Mouse (Mus musculus) embryonic facial prominence, embryonic 13.5 days (tissue): Measurements from ENCODE around the gene Wfdc15b. TPM values are rescaled to one million over a fixed set of nuclear protein-coding genes. Genes with fewer than 3 reads are reported as not detected.
A peak's percentile ranks its signal among the peaks of the same experiment; 100 is the strongest.

Experiments used
- ATAC-seq: fragments of 200-750 bp; cut with Nextera tagmentation; 2 replicates; pipeline ENCODE4 v1.8.0; 2017; ENCODE audit warnings: low read depth; ENCODE audit not compliant: insufficient number of reproducible peaks, insufficient read depth, low FRiP score, low TSS enrichment
- H3K27ac ChIP-seq: fragments of 300-500 bp; sonication (generic); 2 replicates; pipeline ENCODE4 v1.5.1; 2015; ENCODE audit warnings: moderate library complexity, mild to moderate bottlenecking, inconsistent platforms
- H3K27me3 ChIP-seq: fragments of 300-500 bp; sonication (generic); 2 replicates; pipeline ENCODE4 v1.6.1; 2015; ENCODE audit warnings: mild to moderate bottlenecking, inconsistent platforms
- H3K36me3 ChIP-seq: fragments of 300-500 bp; sonication (generic); 2 replicates; pipeline ENCODE4 v1.6.1; 2015; ENCODE audit warnings: mild to moderate bottlenecking, inconsistent platforms
- H3K4me1 ChIP-seq: fragments of 300-500 bp; sonication (generic); 2 replicates; pipeline ENCODE4 v1.6.1; 2015; ENCODE audit warnings: inconsistent platforms
- H3K4me2 ChIP-seq: fragments of 300-500 bp; sonication (generic); 2 replicates; pipeline ENCODE4 v1.6.1; 2015; ENCODE audit warnings: moderate library complexity, mild to moderate bottlenecking, inconsistent platforms
- H3K4me3 ChIP-seq: fragments of 300-500 bp; sonication (generic); 2 replicates; pipeline ENCODE4 v1.5.1; 2015; ENCODE audit warnings: mild to moderate bottlenecking, inconsistent platforms
- H3K9ac ChIP-seq: fragments of 300-500 bp; sonication (generic); 2 replicates; pipeline ENCODE4 v1.6.1; 2015; ENCODE audit warnings: mild to moderate bottlenecking, inconsistent platforms
- H3K9me3 ChIP-seq: fragments of 300-500 bp; sonication (generic); 2 replicates; pipeline ENCODE4 v1.6.1; 2016; ENCODE audit warnings: inconsistent platforms
- WGBS: fragments of 180-500 bp; shearing (Covaris S2); methylation state at CpG from one replicate; pipeline ENCODE4 v1.1.7; 2015; ENCODE audit warnings: mixed read lengths; 5-methylcytosine and 5-hydroxymethylcytosine counted together
- polyA plus RNA-seq: library from polyadenylated mRNA; unstranded; fragments of >200 nt; fragmentation: Nextera tagmentation; extraction: Ambion mirVana; gene quantifications from 2 replicates; pipeline ENCODE4 v1.2.1, GENCODE M21; 2015

Gene Wfdc15b
- polyA plus RNA-seq, 1 experiment from 2014 or later = not detected

DNA sequence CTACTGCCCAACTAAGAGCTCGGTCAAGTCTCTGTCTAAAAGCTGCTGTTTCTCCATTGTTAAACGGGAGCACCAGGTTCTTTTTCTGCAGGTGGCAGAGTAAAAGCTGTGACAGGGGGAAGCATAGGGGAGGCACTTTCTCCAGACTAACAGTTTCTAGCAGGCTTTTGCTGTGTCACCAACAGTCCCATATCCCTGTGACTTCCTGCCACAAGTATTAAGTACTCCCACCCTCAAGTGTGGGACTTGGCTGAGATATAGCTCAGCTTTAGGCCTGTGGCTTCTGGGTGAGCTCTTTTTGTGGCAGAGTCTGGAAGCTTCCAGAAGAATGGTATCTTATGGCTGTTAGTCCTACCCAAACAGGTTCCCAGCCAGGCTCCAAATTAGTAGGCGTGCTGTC is 45.6 kb downstream of the Wfdc15b start:
- Histone ChIP-seq H3K4me1 (peaks cover 12% of the 10 kb centered on the region), H3K36me3 (no peaks in the 10 kb centered on the region), H3K27ac (no peak overlapping the region), H3K4me2 (no peak overlapping the region), H3K4me3 (no peak overlapping the region), H3K27me3 (peaks cover 44% of the 10 kb centered on the region), H3K9ac (no peak overlapping the region), H3K9me3 (no peaks in the 10 kb centered on the region)
- no peak for ATAC-seq
- WGBS = 76% methylated on average over 3 of the region's 3 CpGs

DNA sequence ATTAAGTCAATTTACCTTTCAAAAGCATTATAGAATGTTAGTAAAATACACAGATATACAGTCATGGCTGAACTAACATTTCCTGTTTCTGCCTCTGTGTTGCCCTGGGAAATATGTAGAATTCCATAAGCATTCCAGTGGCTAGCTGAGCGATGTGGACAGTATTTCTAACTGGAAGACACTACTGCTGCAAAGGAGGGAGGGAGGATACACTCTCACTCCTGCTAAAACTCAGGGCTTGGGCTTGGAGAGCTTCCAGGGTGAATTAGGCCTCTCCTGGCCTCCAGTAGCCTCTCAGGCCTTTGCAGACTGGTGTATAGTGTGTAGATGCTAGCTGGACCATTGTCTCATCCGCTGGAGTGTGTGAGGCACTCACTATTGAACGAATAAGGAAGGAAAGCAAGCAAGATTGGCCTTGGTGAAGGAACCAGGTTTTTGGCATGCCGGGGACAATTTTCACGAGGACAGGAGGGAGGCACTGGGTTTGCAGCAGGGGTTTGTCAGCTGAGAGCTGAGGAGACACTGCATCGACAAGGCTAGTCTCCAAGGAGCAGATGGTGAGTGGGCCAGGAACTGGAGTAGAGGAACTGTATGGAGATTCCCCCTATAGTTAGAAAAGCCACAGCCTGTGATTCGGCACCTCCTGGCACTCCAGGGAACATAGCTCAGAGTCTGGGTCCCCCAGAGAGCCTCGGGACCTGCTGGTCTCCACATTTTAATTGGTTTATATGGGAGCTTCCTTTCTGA is 46.6 kb downstream of the Wfdc15b start:
- H3K4me3 ChIP-seq = no peak overlapping the region
- no peak overlapping the region for H3K27ac ChIP-seq
- H3K27me3 ChIP-seq = peaks cover 54% of the 10 kb centered on the region
- ATAC-seq = no peak
- no peak overlapping the region for H3K9ac ChIP-seq
- no peak overlapping the region for H3K4me2 ChIP-seq
- no peaks in the 10 kb centered on the region for H3K9me3 ChIP-seq
- 73% methylated on average over 8 of the region's 8 CpGs for WGBS
- H3K4me1 ChIP-seq = peaks cover 18% of the 10 kb centered on the region
- H3K36me3 ChIP-seq = no peaks in the 10 kb centered on the region

GRCm38 (mm10) chr2:164173394-164173793 is 48.1 kb downstream of the Wfdc15b start:
- 64% methylated on average over 3 of the region's 3 CpGs for WGBS
- H3K4me3 ChIP-seq = no peak overlapping the region
- H3K9ac ChIP-seq = no peak overlapping the region
- H3K4me2 ChIP-seq = no peak overlapping the region
- no peaks in the 10 kb centered on the region for H3K9me3 ChIP-seq
- H3K36me3 ChIP-seq = no peaks in the 10 kb centered on the region
- H3K27ac ChIP-seq = no peak overlapping the region
- peaks cover 21% of the 10 kb centered on the region for H3K4me1 ChIP-seq
- ATAC-seq = no peak
- H3K27me3 ChIP-seq = peaks cover 62% of the 10 kb centered on the region

- H3K9me3 ChIP-seq = no peaks in the 10 kb centered on the region
- H3K36me3 ChIP-seq = no peaks in the 10 kb centered on the region
- H3K4me3 ChIP-seq = peak within 1 kb of the TSS; percentile 38
- H3K27ac ChIP-seq = no peak within 1 kb of the TSS
- H3K27me3 ChIP-seq = peaks cover 79% of the 10 kb centered on the region
- WGBS = under 1% methylated on average over 27 of the region's 29 CpGs
- peak within 1 kb of the TSS; percentile 64 for H3K4me2 ChIP-seq
- peak within 1 kb of the TSS; percentile 57 for H3K9ac ChIP-seq
- no peak for ATAC-seq
- peaks cover 29% of the 10 kb centered on the region for H3K4me1 ChIP-seq
These were observed 50.6 kb downstream of the Wfdc15b start, which contains the start of gene Kcns1 for GRCm38 (mm10) chr2:164170902-164171301. Gene Kcns1, minus strand, starts transcription at chr2:164171113.

- Histone ChIP-seq H3K4me2 (peak overlapping the region; percentile 64), H3K9me3 (no peaks in the 10 kb centered on the region), H3K4me1 (peaks cover 29% of the 10 kb centered on the region), H3K27me3 (peaks cover 85% of the 10 kb centered on the region), H3K36me3 (no peaks in the 10 kb centered on the region), H3K4me3 (peak overlapping the region; percentile 38; the same call in 1 of the 2 replicates), H3K9ac (no peak overlapping the region), H3K27ac (no peak overlapping the region)
- ATAC-seq = no peak
- WGBS = 2% methylated on average over 11 of the region's 11 CpGs
These were observed 51.1 kb downstream of the Wfdc15b start for GRCm38 (mm10) chr2:164170326-164170725.

DNA sequence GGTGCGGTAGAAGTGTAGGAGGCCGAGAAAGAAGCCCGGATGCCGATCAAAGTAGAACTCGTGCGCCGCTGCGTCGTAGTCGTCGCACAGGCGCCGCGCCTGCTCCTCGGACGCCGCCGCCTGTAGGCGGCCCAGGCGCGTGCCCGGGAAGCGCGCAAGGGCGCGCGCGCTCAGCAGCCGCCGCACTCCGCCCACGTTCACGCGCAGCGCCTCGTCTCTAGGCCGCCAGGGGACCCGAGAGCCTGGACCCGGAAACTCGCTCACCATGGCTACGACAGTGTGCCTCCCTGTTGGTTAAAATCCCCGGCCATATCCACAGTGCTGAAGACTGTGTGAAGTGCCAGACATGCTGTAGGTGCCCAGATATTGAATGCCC is 52.9 kb downstream of the Wfdc15b start:
- no peak for ATAC-seq
- H3K9me3 ChIP-seq = no peaks in the 10 kb centered on the region
- H3K27me3 ChIP-seq = peaks cover 83% of the 10 kb centered on the region
- peak overlapping the region; percentile 54; the same call in 1 of the 2 replicates for H3K9ac ChIP-seq
- WGBS = 8% methylated on average over 41 of the region's 42 CpGs
- no peak overlapping the region for H3K27ac ChIP-seq
- peak overlapping the region; percentile 69 for H3K4me2 ChIP-seq
- peaks cover 26% of the 10 kb centered on the region for H3K4me1 ChIP-seq
- peak overlapping the region; percentile 42 for H3K4me3 ChIP-seq
- no peaks in the 10 kb centered on the region for H3K36me3 ChIP-seq

DNA sequence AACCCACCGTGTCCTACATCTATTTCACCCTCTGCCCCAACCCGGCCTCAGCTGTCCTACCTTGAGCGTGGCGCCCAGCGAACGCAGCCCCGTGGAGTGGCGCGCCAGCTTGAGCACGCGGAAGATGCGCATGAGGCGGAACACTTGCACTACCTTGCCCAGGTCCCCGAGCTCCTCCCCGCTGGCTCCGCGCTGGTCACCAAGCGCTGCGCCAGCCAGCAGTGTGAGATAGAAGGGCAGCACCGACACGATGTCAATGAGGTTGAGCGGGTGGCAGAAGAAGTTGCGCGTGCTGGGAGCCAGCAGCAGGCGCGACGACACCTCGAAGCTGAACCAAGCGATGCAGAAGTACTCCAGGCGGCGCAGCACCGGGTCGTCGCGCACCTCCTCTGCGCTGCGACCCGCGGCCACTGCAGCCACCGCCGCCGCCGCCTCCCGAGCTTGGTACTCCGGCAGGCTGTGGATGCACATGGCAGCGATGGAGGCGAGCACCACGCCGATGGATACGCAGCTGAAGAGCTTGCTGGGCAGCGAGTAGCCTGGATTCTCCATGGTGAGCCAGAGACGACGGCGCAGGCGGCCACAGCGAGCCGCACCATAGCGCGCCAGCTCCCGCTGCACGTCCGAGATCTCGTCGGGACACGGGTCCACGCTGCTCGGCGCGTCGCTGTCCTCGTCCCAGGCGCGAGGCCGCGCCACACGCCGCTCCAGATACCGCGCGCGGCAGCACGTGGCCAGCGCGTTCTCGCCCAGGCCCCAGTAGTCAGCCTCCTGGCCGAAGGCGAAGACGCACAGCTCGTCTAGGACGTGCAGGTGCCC is 53.5 kb downstream of the Wfdc15b start:
- H3K9ac ChIP-seq = peak overlapping the region; percentile 54; the same call in 1 of the 2 replicates
- H3K4me1 ChIP-seq = peaks cover 26% of the 10 kb centered on the region
- peak overlapping the region; percentile 69 for H3K4me2 ChIP-seq
- H3K27ac ChIP-seq = no peak overlapping the region
- H3K36me3 ChIP-seq = no peaks in the 10 kb centered on the region
- peak overlapping the region; percentile 42 for H3K4me3 ChIP-seq
- H3K27me3 ChIP-seq = peaks cover 77% of the 10 kb centered on the region
- no peak for ATAC-seq
- WGBS = 14% methylated on average over 90 of the region's 90 CpGs
- H3K9me3 ChIP-seq = no peaks in the 10 kb centered on the region

- H3K4me3 ChIP-seq = no peak overlapping the region
These were observed 56.5 kb downstream of the Wfdc15b start for GRCm38 (mm10) chr2:164164941-164165340.

More at GRCm38 (mm10) chr2:164164941-164165340, 56.5 kb downstream of the Wfdc15b start:
- ATAC-seq = no peak
- H3K36me3 ChIP-seq = no peaks in the 10 kb centered on the region
- no peaks in the 10 kb centered on the region for H3K9me3 ChIP-seq
- H3K9ac ChIP-seq = no peak overlapping the region
- WGBS = 94% methylated on average over 5 of the region's 5 CpGs
- no peak overlapping the region for H3K27ac ChIP-seq
- no peak overlapping the region for H3K4me2 ChIP-seq
- peaks cover 11% of the 10 kb centered on the region for H3K4me1 ChIP-seq
- peaks cover 50% of the 10 kb centered on the region for H3K27me3 ChIP-seq

Other genes with a start within 250 kb of the Wfdc15b start
- 311 and 329 TPM in 2 replicates for gene Ywhab, start 226.7 kb downstream of the Wfdc15b start, polyA plus RNA-seq
- 1.6 and 2.8 TPM in 2 replicates for gene Pabpc1l, start 196.2 kb downstream of the Wfdc15b start, polyA plus RNA-seq
- gene Stk4, start 151.3 kb downstream of the Wfdc15b start, polyA plus RNA-seq = 19.0 and 19.8 TPM in 2 replicates
- gene Tomm34, start 150.5 kb downstream of the Wfdc15b start, polyA plus RNA-seq = 59.1 and 59.3 TPM in 2 replicates
- 0.80 and 1.2 TPM in 2 replicates for gene Kcns1, start 50.5 kb downstream of the Wfdc15b start, polyA plus RNA-seq
- gene Wfdc5, start 38.9 kb downstream of the Wfdc15b start, polyA plus RNA-seq = not detected in 2 replicates
- gene Wfdc12, start 31.1 kb downstream of the Wfdc15b start, polyA plus RNA-seq = not detected in 2 replicates
- gene Wfdc15a, start 21.5 kb downstream of the Wfdc15b start, polyA plus RNA-seq = not detected in 2 replicates
- gene Svs2, start 16.8 kb upstream of the Wfdc15b start, polyA plus RNA-seq = not detected in 2 replicates
- gene Svs3b, start 35.0 kb upstream of the Wfdc15b start, polyA plus RNA-seq = not detected in 2 replicates
- not detected in 2 replicates for gene Svs4, start 56.8 kb upstream of the Wfdc15b start, polyA plus RNA-seq
- not detected in 2 replicates for gene Svs3a, start 67.6 kb upstream of the Wfdc15b start, polyA plus RNA-seq
- not detected in 2 replicates for gene Svs6, start 95.1 kb upstream of the Wfdc15b start, polyA plus RNA-seq
- not detected in 2 replicates for gene Svs5, start 111.1 kb upstream of the Wfdc15b start, polyA plus RNA-seq
- 2.2 and 2.7 TPM in 2 replicates for gene Slpi, start 167.4 kb upstream of the Wfdc15b start, polyA plus RNA-seq
- gene Rbpjl, start 181.5 kb upstream of the Wfdc15b start, polyA plus RNA-seq = 0.59 and 1.0 TPM in 2 replicates
- gene Matn4, start 183.5 kb upstream of the Wfdc15b start, polyA plus RNA-seq = 66.0 and 105 TPM in 2 replicates
- gene Sdc4, start 222.2 kb upstream of the Wfdc15b start, polyA plus RNA-seq = 81.5 and 87.8 TPM in 2 replicates
- gene Sys1, start 235.3 kb upstream of the Wfdc15b start, polyA plus RNA-seq = 56.0 and 65.9 TPM in 2 replicates
- gene Gm20458, start 239.3 kb upstream of the Wfdc15b start, polyA plus RNA-seq = 7.7 and 8.3 TPM in 2 replicates